Mouse (Mus musculus) adrenal gland, postnatal 25 days (tissue): ENCODE data around the gene Osm. TPM values are rescaled to one million over a fixed set of nuclear protein-coding genes. Genes with fewer than 3 reads are reported as not detected.
A peak's percentile ranks its signal among the peaks of the same experiment; 100 is the strongest.

ENCODE experiments used
- DNase-seq: peaks from one replicate; pipeline ENCODE4 v3.0.0; 2021; ENCODE audit warnings: mixed read lengths
- long read RNA-seq: library from polyadenylated mRNA; stranded (forward); transcript quantifications from one replicate; pipeline ENCODE4 v2.0.0, GENCODE M21; 2021
- total RNA-seq: library from RNA; stranded (reverse); gene quantifications from 2 replicates; pipeline ENCODE4 v1.2.3, GENCODE M21; 2021

Osm gene
- not detected in 2 replicates for total RNA-seq
- long read RNA-seq = 0 reads

DNA sequence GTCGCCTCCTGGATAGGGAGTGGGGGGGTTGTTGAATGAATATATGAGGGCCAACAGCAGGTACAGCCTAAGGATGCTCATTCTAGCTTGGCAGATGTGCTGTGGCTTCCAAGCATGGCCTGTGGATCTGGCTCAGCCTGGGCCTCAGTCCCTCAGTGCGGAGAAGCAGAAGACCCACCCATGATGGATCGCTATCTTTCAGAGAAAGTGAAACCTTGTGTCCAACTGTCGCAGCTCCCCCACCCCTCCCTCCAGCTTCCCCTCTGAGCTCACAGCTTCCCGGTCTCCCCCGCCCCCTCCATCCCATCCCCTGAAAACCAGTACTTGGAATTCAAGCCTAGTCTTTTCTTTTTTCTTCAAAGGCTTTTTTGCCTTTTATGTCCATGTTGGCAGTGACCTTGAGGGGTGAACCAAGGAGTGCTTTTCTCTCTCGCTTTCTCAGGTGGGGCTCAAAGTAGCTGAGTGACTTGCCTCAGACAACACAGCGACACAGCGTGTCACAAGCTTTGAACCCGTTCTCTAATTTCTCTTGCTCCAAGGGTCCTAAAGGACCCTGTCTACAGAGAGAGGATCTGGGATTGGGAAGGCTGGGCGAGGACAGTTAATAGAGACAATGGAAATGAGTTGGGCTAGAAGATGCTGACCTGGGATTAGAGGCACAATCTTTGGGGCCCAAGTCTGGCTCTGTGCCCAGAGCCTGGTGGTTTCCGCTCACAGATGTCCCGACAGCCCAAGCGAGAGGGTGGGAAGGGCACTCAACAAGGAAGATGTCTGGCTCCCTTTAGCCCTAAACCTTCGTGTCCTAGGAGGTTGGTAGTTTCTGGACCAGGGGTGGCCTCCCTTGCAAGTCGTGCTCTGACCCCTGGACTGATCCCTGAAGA, at the start of gene Osm:
Osm (plus strand) TSS at position 756 of the 881 bp plus-strand sequence.
- no peak for DNase-seq

GRCm38 (mm10) chr11:4186486-4187317, 49.5 kb upstream of the Osm start, which contains the start of gene Tbc1d10a:
Gene Tbc1d10a, plus strand, starts transcription at chr11:4186789.
- peak; percentile 98 for DNase-seq

DNA sequence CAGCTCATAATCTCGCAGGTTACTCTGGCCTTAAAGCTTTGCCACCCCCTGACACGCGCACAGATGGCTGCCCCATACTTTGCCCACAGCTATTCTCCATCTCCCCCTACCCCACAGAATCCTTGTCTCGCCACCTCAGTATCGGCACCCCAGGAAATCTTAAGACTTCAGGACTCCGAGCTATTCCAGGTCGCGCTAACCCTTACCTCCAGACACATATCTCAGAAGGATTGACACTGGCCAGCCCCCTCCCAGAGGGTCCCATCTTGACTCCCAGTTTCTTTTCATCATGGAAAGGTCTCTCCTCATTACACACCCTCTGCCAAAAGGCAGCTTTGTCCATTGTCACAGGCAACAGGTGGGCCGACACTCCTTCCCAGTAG, 48.9 kb upstream of the Osm start:
- DNase-seq = no peak

DNA sequence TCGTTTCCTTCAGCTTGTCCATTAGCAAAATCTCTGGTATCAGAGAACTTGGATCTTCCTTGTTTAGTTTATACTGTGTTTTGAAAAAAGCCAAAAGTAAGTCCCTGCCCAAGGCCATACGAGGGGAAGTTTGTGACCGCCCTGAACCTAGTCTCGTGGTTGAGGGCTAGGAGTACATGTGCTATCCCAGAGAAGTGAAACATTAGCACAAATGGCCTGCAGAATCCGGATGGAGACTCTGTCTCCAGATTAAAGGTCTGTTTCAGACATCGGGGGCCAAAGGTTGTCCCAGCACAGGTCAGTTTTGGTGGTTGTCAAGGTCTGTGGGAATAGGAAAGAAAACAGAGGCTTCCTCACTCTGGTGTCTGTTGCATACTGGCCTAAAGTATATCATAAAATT, 47.0 kb upstream of the Osm start:
- DNase-seq = no peak

- no peak for DNase-seq
Measured at GRCm38 (mm10) chr11:4190677-4191076, 45.5 kb upstream of the Osm start.

DNA sequence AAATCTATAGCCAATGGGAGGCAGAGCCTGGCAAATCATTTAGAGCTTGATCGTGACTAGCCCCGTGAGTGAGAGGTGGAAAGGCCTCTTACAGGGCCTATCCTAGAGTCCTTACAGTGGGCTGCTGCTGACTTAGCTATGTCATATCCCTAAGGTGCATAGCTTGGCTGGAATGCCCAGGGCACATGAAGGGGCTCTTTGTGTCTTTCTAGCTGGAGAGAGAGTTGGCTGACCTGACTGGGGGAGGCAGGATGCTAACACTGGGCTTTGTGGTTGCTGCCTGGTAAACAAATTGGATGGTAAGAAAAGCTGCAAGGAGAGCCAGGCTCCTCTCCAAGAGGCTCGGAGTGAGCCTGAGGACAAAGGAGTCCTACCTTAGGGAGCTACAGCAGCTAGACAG, 43.5 kb upstream of the Osm start:
- DNase-seq = no peak

GRCm38 (mm10) chr11:4193420-4193819, 42.8 kb upstream of the Osm start:
- DNase-seq = no peak

GRCm38 (mm10) chr11:4195597-4196031, 40.6 kb upstream of the Osm start:
- DNase-seq = no peak

- DNase-seq = no peak
Measured at GRCm38 (mm10) chr11:4196636-4197035, 39.6 kb upstream of the Osm start.

- DNase-seq = peak; percentile 40
Measured at GRCm38 (mm10) chr11:4197691-4198090, 38.5 kb upstream of the Osm start.

- no peak for DNase-seq
Measured at GRCm38 (mm10) chr11:4201981-4202700, 34.1 kb upstream of the Osm start.

- no peak for DNase-seq
Measured at GRCm38 (mm10) chr11:4202995-4203704, 33.1 kb upstream of the Osm start.

GRCm38 (mm10) chr11:4203705-4204074, 32.5 kb upstream of the Osm start:
- peak; percentile 57 for DNase-seq

GRCm38 (mm10) chr11:4205097-4205655, 31.0 kb upstream of the Osm start:
- DNase-seq = no peak

GRCm38 (mm10) chr11:4205951-4206350, 30.3 kb upstream of the Osm start:
- DNase-seq = no peak

DNA sequence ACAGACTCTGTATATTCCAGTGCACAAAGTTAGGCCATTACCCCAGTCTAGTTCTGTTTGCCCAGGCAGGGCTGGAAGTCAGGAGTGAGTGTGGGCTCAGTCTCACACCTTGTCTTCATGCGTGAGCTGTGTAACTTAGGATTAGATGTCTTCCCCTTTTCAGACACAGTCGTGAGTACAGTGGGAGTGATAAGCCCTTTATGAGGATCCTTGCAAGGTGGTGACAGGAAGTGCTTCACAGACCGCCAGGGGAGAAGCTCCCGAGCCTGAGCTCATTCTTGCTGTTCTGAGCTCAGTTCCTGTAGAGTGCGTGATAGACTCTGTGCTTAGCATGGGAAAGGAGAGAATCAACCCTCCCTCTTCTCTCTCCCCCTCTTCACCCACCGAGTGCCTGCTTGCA, 29.7 kb upstream of the Osm start:
- DNase-seq = no peak

DNA sequence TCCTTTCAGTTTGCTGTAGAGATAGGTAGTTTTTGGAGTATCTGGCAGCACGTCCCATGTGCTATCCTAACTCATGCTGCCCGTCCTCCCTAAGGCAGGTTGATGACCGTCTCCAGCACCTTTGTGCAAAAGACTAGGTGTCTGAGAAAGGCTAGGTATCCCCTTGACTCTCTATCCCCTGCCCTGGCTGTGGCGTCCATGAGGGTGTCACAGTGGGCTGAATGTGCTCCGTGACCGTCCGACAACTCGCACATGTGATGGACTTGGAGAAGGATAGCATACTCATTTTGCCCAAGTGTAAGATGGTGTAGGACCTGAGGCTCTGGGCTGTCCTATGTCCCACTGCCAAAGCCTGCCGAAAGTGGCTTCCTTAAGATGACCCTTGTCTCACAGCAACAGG, 28.6 kb upstream of the Osm start:
- DNase-seq = no peak

- no peak for DNase-seq
Measured at GRCm38 (mm10) chr11:4209556-4209955, 26.7 kb upstream of the Osm start.

- no peak for DNase-seq
Measured at GRCm38 (mm10) chr11:4210786-4211185, 25.4 kb upstream of the Osm start.

DNA sequence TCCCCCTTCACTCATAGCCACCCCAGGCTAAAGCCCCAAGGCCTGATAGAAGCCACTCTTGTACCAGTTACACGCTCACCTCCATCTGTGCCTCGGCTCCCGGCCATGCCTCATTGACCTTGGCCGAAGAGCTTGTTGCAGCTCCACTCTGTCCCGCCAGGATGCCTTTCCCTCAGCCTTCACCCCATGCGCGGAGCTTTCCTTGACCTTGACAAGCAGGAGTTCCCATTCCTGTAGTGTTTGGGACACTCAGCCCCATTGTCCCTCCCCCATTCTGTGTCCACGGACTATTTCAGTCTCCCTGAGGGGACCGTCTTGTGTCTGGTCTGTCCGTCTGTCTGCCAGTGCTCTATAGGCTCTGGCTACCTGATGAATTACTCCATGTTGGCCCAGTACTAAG, 23.1 kb upstream of the Osm start:
- DNase-seq = no peak

- DNase-seq = no peak
Measured at GRCm38 (mm10) chr11:4214572-4214971, 21.6 kb upstream of the Osm start.

- no peak for DNase-seq
Measured at GRCm38 (mm10) chr11:4215061-4215460, 21.2 kb upstream of the Osm start.
